Mouse (Mus musculus) heart, postnatal 10 days (tissue): ENCODE data around the gene Mars. TPM values are rescaled to one million over a fixed set of nuclear protein-coding genes. Genes with fewer than 3 reads are reported as not detected.

Source experiments
- DNase-seq, 2 experiments: peaks; one replicate each; pipeline ENCODE4 v3.0.0; 2021
- intact Hi-C: fragments of 180-260 bp; cut with DNase I; formaldehyde crosslinking; loops from one replicate; pipeline ENCODE4 v1.15.1; 2025
- total RNA-seq, 2 experiments: library from RNA; stranded (reverse); gene quantifications; 2 replicates each; pipeline ENCODE4 v1.2.3; 2021

The Mars gene
- total RNA-seq, 2 experiments from 2014 or later: 42.0 to 43.9 TPM

DNA sequence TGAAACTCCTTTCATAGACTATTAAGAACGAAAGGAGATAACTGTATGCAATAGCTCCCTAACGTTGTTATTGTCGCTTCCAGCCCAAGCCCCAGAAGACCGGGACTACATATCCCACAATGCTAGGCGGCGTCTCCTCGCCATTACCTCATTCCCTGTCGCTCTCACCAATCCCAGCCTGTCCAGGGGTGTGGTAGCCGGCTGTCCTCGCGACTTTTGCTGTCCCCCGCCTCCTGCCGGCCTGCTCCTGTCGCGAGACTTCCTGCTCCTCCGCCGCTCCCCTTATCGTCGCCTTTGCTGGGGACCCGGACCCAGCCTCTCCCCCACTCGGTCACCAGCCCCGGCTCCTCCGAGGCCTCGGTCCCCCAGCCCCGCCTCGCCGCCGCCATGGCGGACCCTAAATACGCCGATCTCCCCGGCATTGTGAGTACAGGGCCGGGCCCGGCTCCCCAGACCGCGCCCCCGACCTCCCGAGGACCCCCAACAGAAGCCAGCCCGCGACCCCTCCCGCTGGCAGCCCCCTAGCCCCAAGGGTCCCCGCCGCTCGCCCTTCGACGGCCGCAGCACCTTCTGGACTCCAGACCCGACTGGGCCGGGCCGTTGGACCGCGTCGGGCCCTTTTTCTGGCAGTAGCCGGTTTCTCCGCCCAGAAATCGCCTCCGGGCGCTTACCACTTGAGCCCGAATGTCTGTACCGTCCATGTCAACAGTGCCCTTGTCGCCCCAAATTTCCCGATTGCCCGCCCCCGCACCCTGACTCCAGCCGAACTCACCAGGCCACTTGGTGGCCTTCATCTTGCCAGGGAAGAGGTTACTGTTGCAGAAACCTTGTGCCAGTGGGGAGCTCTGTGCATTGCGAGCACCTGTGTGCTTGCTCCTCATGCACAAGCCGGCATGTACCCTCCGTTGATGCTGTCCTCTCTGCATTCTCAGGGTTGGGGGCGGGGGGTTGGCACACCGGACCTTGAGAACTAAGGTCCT lies 45.2 kb downstream of the Mars start, which contains the start of gene Dctn2:
Gene Dctn2, plus strand, starts transcription at position 257 of the 980 bp plus-strand sequence.
- intact Hi-C loops: no loop called here
- peak; percentile 96 to 97 for DNase-seq

DNA sequence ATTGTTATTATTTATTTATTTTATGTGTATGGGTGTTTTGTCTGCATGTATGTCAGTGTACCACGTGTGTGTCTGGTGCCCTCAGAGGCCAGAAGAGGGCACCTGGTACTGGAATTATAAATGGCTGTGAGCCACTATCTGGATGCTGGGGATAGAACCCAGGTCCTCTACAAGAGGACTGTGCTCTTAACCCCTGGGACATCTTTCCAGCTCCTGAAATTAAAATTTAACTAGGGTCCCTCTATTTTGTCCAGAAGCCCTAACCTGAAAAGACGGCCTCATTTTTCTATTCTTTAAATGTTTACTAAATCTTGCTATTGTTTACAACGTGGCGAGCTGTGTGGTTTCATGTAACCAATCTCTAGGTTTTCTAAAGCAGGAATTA lies 45.9 kb downstream of the Mars start:
- DNase-seq: no peak
- intact Hi-C loops: loop anchor here (1.0 kb wide), 1 partner anchor 47 kb away; no protein-coding TSS in a partner anchor

DNA sequence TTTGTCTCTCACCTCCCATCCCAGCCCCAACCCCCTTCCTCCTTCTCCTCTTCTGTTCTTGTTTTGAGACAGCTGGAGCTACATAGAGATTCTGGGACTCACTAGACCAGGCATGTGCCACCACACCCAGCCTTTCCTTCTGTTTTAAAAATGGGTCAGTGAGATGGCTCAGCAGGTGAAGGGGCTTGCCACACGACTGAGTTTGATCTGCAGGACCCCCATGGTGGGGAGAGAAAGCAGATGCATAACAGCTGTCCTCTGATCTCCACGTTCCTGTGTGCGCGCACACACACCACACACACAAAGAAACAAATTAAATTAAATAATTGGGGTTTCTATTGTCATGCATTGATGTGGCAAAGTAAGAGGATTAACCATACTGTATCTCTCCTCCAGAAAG lies 46.6 kb downstream of the Mars start:
- intact Hi-C loops: loop anchor here (1.0 kb wide), 1 partner anchor 47 kb away; no protein-coding TSS in a partner anchor

DNA sequence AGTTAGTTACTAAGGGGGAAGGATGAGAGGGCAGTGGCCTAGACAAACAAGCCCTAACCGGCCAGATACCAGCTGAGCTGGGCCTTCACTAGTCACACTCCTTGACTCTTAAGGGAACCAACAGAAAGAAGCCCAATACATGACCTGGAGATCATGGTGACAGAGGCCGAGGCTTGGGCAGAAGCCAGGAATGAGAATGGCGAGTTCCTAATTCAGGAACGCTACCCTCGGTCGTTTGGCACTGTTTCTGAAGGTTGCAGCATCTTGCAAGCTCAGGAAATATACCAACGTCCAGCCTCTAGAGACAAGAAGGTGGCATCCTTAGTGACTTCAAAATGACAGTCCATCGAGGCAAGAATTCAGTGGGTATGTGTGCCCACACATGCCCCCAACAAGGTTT lies 47.2 kb downstream of the Mars start:
- no peak for DNase-seq
- intact Hi-C loops: no loop called here

More for the DNA sequence above, 46.6 kb downstream of the Mars start:
- DNase-seq: no peak

DNA sequence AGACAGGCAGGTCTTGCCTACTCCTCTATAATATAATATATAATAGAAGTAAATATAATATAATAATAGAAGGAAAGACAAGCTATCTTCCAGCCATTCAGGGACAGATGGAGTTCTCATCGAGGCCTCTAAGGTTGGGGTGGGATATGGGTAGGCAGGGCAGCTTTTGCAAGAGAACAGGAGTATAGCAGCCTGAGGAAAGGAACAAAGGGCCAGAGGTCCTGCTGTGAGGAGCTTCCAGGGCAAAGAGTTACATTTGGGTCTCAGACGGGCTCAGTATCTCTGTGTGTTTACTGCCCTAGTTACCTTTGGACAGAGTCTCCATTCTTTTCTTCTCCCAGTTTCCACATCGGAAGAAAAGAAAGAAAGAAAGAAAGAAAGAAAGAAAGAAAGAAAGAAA lies 48.0 kb downstream of the Mars start:
- no peak for DNase-seq
- intact Hi-C loops: no loop called here

DNA sequence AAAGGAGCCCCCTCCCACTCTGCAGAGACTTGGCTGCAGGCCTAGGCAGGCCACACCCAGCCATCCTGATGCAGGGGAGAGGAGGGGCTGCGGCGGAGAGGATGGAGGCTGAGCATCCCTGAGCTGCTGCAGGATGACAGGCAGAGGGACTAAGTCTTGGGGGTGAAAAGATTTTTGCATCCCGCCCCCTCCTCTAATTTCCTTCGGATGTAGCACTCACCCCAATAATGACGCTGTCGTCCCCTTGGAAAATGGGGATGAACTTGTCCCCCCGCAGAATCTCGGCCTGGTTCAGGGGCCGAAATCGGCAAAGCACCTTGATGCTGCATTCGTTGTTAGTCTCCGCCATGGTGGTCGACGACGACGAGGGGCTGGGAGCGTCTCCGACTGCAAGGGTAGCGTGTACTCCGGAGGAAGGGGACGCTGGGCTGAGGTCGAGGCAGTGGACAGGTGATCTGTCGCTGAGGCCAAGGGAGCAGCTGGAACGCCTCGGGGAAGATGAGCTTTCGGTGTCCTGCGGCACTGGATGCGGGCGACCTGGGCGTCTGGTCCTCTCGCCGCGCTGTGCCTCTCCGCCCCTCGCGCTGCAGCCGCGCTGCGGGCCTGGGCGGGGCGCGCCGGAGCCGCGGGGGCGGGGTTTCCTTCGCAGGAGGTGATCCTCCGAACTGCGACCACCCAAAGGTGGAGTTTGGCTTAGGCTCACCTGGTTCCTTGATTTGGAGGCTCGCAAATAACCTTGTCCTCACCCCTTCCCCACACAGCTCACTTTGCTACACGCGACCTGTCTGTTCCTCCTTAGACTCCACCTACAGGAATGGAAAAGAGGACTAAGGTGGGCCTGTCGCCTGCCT lies 48.8 kb downstream of the Mars start, which contains the start of gene Kif5a:
Gene Kif5a, minus strand, starts transcription at position 801 of the 851 bp plus-strand sequence.
- DNase-seq: no peak
- intact Hi-C loops: no loop called here

DNA sequence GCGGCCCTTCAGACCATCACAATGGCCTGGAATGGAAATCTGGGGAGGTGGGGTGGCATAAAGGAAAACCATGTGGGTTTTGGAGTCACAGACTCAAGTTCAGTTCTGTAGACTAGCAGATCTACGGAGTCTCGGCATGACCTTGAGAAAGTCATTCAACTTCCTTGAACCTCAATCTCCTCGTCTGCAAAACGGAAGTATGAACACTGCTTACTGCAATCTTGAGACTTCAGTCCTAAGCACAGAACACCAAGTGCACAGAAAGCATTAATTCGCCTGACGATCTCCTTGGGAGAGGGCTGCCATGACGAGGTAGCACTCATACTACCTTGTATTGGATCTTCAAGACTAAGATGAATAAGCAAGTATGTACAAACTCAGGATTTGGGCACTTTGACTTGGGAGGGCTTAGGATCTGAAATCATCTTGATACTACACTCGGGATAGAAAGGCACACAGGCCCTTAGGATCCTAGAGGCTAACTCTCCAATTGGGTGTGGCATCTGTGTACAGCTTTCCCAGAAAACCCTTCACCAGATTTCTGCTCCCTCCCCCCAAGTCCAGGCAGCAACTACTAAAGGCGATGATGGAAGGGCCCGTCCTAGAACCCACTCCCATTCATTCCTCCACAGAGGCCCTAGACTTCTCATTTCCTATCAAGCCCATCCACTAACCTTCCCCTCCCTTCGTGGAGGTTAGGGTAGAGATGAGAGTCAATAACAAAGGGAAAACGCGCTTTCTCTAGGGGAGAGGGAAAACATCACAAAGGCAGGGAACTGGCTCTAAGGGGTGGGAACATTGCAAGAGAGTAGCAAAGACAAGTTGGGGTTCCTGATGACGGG lies 49.7 kb downstream of the Mars start:
- intact Hi-C loops: no loop called here
- no peak for DNase-seq

DNA sequence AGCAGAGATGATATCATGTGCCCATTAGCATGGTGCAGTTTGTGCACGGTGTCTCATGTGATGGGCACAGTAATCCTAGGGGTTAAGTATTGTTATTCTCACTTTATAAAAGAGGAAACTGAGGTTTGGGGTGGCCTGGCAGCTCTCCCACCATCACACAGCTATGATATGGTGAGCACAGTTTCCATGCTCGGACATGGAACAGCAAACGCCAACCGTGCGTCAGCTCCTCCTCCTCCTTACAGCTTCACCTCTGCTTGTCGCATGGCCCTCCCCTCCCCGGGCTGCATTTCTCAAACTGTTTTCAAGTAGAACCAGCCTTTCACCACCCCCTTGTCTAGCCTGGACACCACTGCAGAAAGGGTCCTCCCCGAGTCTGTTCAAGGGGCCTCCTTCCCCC lies 53.1 kb downstream of the Mars start:
- intact Hi-C loops: no loop called here
- no peak for DNase-seq

DNA sequence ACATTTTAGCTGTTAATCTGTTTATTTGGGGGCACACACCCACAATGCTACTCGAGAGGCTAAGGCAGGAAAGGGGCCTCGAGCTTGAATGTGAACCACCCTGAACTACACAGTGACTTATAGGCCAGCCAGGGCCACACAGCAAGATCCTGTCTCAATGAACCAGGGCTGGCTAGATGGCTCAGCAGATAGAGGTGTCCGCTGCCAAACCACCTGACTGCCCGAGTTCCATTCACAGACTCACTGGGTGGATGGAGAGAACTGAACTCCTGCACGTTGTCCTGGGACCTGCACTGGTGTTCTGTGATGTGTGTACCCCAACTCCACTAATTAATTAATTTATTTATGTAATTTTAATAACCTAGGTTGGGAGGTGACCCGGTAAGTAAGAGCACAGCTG lies 53.8 kb downstream of the Mars start:
- intact Hi-C loops: no loop called here
- no peak for DNase-seq

DNA sequence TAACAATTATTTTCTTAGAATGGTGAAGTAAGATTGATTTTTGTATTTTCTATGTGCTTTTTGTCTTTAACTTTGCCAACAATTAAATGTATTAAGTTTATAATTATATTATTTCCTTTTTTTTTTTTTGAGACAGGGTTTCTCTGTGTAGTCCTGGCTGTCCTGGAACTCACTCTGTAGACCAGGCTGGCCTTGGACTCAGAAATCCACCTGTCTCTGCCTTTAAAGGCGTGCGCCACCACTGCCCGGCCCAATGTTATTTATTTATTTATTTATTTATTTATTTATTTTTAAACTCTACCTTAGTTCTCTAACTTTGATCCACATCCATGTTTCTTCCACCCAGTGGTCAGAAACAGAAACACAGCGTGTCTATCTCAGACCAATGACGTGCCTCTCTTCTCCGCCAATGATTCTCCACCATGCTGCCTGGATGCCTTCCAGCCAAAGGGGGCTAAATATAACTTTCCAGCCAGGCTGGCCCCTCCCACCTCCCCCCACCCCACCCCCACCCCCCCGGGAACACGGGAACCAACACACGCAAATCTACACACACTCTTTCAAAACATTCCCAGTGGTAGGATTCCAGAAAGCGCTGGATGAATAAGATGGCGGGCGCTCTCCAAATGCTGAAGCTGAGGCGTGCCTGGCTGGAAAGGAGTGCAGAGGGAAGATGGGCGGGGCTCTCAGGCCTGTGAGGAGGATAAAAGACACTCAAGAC lies 55.8 kb downstream of the Mars start:
- intact Hi-C loops: no loop called here
- peak; percentile 82 to 89 for DNase-seq

DNA sequence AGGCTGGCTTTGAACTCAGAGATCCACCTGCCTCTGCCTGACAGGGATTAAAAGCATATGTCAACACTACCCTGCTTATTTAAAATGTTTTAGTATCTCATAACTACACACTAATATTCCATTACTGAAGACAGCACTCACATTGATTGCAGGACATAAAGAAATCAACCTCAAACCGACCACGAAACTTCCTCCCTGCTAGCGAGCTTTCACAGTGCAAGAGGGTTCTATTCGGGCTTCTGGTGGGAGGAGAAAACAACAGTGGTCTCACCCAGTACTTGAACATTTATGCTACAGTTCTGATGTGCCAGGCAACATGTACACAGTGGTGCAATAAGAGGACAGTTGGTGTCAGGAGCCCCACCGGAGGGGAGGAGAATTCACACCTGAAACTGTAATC lies 60.8 kb downstream of the Mars start:
- intact Hi-C loops: no loop called here

More for the DNA sequence above, 60.8 kb downstream of the Mars start:
- DNase-seq: no peak

Other genes starting within 250 kb of the Mars start
- 100 to 1,000 TPM; 154 to 196 TPM for gene Cdk4, start 248.3 kb downstream of the Mars start, total RNA-seq
- gene Tspan31, start 241.5 kb downstream of the Mars start, total RNA-seq: 10 to 100 TPM; 50.0 to 53.8 TPM
- 1 to 10 TPM; 5.5 to 8.3 TPM for gene Agap2, start 236.5 kb downstream of the Mars start, total RNA-seq
- gene Os9, start 190.7 kb downstream of the Mars start, total RNA-seq: 10 to 100 TPM; 36.7 to 37.8 TPM
- 1 to 10 TPM; 3.6 to 3.8 TPM for gene B4galnt1, start 146.6 kb downstream of the Mars start, total RNA-seq
- 10 to 100 TPM; 40.8 to 48.0 TPM for gene Slc26a10, start 131.1 kb downstream of the Mars start, total RNA-seq
- gene Arhgef25, start 121.7 kb downstream of the Mars start, total RNA-seq: 10 to 100 TPM; 20.8 to 21.0 TPM
- gene Dtx3, start 116.1 kb downstream of the Mars start, total RNA-seq: 10 to 100 TPM; 48.4 to 52.2 TPM
- 10 to 100 TPM; 26.4 to 28.7 TPM for gene Pip4k2c, start 100.2 kb downstream of the Mars start, total RNA-seq
- gene Kif5a, start 48.4 kb downstream of the Mars start, total RNA-seq: under 1 TPM; 0.42 to 0.89 TPM
- 100 to 1,000 TPM; 166 to 167 TPM for gene Dctn2, start 45.4 kb downstream of the Mars start, total RNA-seq
- gene Mbd6, start 22.8 kb downstream of the Mars start, total RNA-seq: 10 to 100 TPM; 34.2 to 35.5 TPM
- 1 to 10 TPM; 3.3 to 4.1 TPM for gene Arhgap9, start 10.2 kb upstream of the Mars start, total RNA-seq
- gene Gli1, start 30.2 kb upstream of the Mars start, total RNA-seq: 1 to 10 TPM; 2.1 to 2.5 TPM
- not detected for gene Inhbe, start 42.6 kb upstream of the Mars start, total RNA-seq
- not detected for gene Inhbc, start 58.6 kb upstream of the Mars start, total RNA-seq
- gene R3hdm2, start 68.5 kb upstream of the Mars start, total RNA-seq: 100 to 1,000 TPM; 112 to 120 TPM
- 1 to 10 TPM; 1.1 to 1.7 TPM for gene Stac3, start 189.9 kb upstream of the Mars start, total RNA-seq
- 10 to 100 TPM; 44.5 to 54.0 TPM for gene Ndufa4l2, start 203.2 kb upstream of the Mars start, total RNA-seq
- 10 to 100 TPM; 41.3 to 41.7 TPM for gene Shmt2, start 210.7 kb upstream of the Mars start, total RNA-seq
- gene Nxph4, start 222.8 kb upstream of the Mars start, total RNA-seq: 1 to 10 TPM; 1.3 to 1.8 TPM